Mouse (Mus musculus) CH12.LX (cell line): ENCODE data around the gene Sycp2l.

ENCODE experiments used
- CTCF ChIP-seq, 2 experiments: IDR thresholded peaks in 1 of 2; conservative IDR thresholded peaks in 1 of 2; 2 replicates each; pipeline ENCODE4 v1.5.1; 2011 to 2012; ENCODE audit warnings: low read depth in 2 of 2, low read length in 2 of 2, improper control_type of control experiment in 1 of 2, inconsistent platforms in 1 of 2, mild to moderate bottlenecking in 1 of 2, moderate library complexity in 1 of 2
- EP300 ChIP-seq: IDR thresholded peaks from 2 replicates; pipeline ENCODE4 v1.6.1; 2011; ENCODE audit warnings: low read length, improper control_type of control experiment
- ETS1 ChIP-seq: conservative IDR thresholded peaks from 2 replicates; pipeline ENCODE4 v1.6.1; 2012; ENCODE audit warnings: low read depth, mild to moderate bottlenecking, inconsistent platforms, low read length, improper control_type of control experiment, moderate library complexity
- JUN ChIP-seq: IDR thresholded peaks from 2 replicates; pipeline ENCODE4 v1.6.1; 2011; ENCODE audit warnings: low read depth, mild to moderate bottlenecking, low read length, improper control_type of control experiment, moderate library complexity; ENCODE audit not compliant: insufficient read depth
- JUND ChIP-seq: conservative IDR thresholded peaks from 2 replicates; pipeline ENCODE4 v1.6.1; 2011; ENCODE audit warnings: low read depth, low read length, improper control_type of control experiment
- MXI1 ChIP-seq: IDR thresholded peaks from 2 replicates; pipeline ENCODE4 v1.6.1; 2011; ENCODE audit warnings: mild to moderate bottlenecking, low read depth, low read length, improper control_type of control experiment
- POLR2A ChIP-seq: IDR thresholded peaks from 2 replicates; pipeline ENCODE4 v1.6.1; 2011; ENCODE audit warnings: low read depth, mild to moderate bottlenecking, improper control_type of control experiment, low read length
- SIN3A ChIP-seq: IDR thresholded peaks from 2 replicates; pipeline ENCODE4 v1.6.1; 2012; ENCODE audit warnings: low read length, improper control_type of control experiment, inconsistent platforms
- TCF12 ChIP-seq: IDR thresholded peaks from 2 replicates; pipeline ENCODE4 v1.6.1; 2014; ENCODE audit warnings: low read depth, mild to moderate bottlenecking, inconsistent platforms, low read length, improper control_type of control experiment
- ZKSCAN1 ChIP-seq: IDR thresholded peaks from 2 replicates; pipeline ENCODE4 v1.6.1; 2012; ENCODE audit warnings: low read depth, inconsistent platforms, low read length, improper control_type of control experiment, borderline replicate concordance

DNA sequence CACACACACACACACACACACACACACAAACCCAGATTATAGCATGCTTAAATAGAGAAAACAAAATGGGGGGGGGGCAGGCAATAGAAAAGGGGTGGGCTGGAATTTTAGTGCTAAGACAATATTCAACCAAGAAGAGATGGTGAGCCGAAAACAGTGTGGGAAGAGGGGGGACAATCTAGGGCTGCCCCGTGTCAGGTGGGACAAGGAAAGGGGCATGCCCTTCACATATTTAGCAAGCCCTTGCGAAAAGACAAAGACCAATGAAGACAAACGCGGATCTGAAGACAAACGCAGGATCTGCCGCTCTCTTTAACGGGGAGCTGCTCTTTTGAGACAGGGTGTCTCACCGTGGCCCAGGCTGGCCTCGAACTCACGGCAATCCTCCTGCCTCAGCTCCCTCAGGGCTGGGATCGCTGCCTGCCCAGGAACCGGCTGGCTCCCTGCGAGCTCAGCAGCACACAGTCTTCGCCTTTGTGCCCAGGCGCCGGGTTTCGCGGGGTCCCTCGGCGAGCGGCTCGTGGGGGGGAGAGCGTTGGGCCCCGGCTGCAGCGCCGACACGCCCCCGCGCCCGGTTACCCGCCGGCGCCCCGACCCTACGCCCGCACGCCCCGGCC, 105.7 kb downstream of the Sycp2l start:
- TF ChIP-seq CTCF (conservative IDR thresholded peaks at IDR 0.05 in 1 of 2, IDR thresholded peaks at IDR 0.05 in 1 of 2; ENCODE audit: low read depth in 2 of 2, low read length in 2 of 2), result no peak
- TF ChIP-seq POLR2A, result no peak
- TF ChIP-seq EP300, result no peak
- TF ChIP-seq SIN3A, result no peak
- TF ChIP-seq JUND, result no peak
- no peak for TF ChIP-seq TCF12
- TF ChIP-seq JUN, result no peak
- TF ChIP-seq ETS1, result no peak
- no peak for TF ChIP-seq ZKSCAN1
- TF ChIP-seq MXI1, result no peak
